Mouse (Mus musculus) olfactory bulb, adult 2 months (tissue): ENCODE measurements around the gene Mapkapk5.

Experiments
- CTCF ChIP-seq: fragments of 200-500 bp; IDR thresholded peaks from 2 replicates; pipeline ENCODE4 v1.5.1; 2012; ENCODE audit warnings: low read depth, mild to moderate bottlenecking, low read length, moderate library complexity; ENCODE audit not compliant: insufficient read depth
- POLR2A ChIP-seq: fragments of 200-500 bp; IDR thresholded peaks from 2 replicates; pipeline ENCODE4 v1.6.1; 2012; ENCODE audit warnings: mild to moderate bottlenecking, low read depth, low read length, moderate library complexity; ENCODE audit not compliant: insufficient read depth

- no peak for TF ChIP-seq CTCF
- no peak for TF ChIP-seq POLR2A
These were observed 24.2 kb upstream of the Mapkapk5 start for GRCm38 (mm10) chr5:121569881-121570420.
